Mouse (Mus musculus): Measurements from ENCODE around the gene Zfp512b. TPM values are rescaled to one million over a fixed set of nuclear protein-coding genes. Genes with fewer than 3 reads are reported as not detected.
A peak's percentile ranks its signal among the peaks of the same experiment; 100 is the strongest.

The Zfp512b gene
- total RNA-seq (2021), result 10 to 100 TPM in 1 of 2 experiments, 1 to 10 TPM in 1; 9.7 to 10.8 TPM
- long read RNA-seq, experiment 1, partial matches to known transcripts, result 0 of 2 reads
- long read RNA-seq, experiment 1, other reads (novel, unspliced or antisense), result 2 of 2 reads
- long read RNA-seq, experiment 2, result 0 reads

- DNase-seq, result peak; percentile 48 to 69
Measured at GRCm38 (mm10) chr2:181592231-181593041, at the start of gene Zfp512b. Gene Zfp512b (minus strand): TSS chr2:181592803.

GRCm38 (mm10) chr2:181635865-181636264 lies 43.3 kb upstream of the Zfp512b start:
- DNase-seq, result no peak

GRCm38 (mm10) chr2:181632624-181633023 lies 40.0 kb upstream of the Zfp512b start:
- no peak for DNase-seq

GRCm38 (mm10) chr2:181628471-181628870 lies 35.9 kb upstream of the Zfp512b start:
- no peak for DNase-seq

GRCm38 (mm10) chr2:181623401-181623800 lies 30.8 kb upstream of the Zfp512b start:
- DNase-seq, result peak; percentile 7 to 42

GRCm38 (mm10) chr2:181618761-181619495 lies 26.3 kb upstream of the Zfp512b start:
- no peak for DNase-seq

GRCm38 (mm10) chr2:181602367-181602766 lies 9.8 kb upstream of the Zfp512b start:
- no peak for DNase-seq

- no peak for DNase-seq
Measured at GRCm38 (mm10) chr2:181601751-181602145, 9.1 kb upstream of the Zfp512b start.

- DNase-seq, result peak; percentile 97
Measured at GRCm38 (mm10) chr2:181600828-181601750, 8.5 kb upstream of the Zfp512b start.

GRCm38 (mm10) chr2:181600226-181600758 lies 7.7 kb upstream of the Zfp512b start:
- no peak for DNase-seq

GRCm38 (mm10) chr2:181598454-181599351 lies 6.1 kb upstream of the Zfp512b start, which contains the start of gene Samd10:
Gene Samd10 (minus strand): TSS chr2:181599212.
- DNase-seq, result peak; percentile 55 to 63

GRCm38 (mm10) chr2:181597378-181598061 lies 4.9 kb upstream of the Zfp512b start:
- DNase-seq, result no peak

- DNase-seq, result no peak
Measured at GRCm38 (mm10) chr2:181596221-181596960, 3.8 kb upstream of the Zfp512b start.

GRCm38 (mm10) chr2:181594946-181595696 lies 2.5 kb upstream of the Zfp512b start:
- DNase-seq, result peak; percentile 54 to 61

GRCm38 (mm10) chr2:181593937-181594336 lies 1.3 kb upstream of the Zfp512b start:
- no peak for DNase-seq

- no peak for DNase-seq
Measured at GRCm38 (mm10) chr2:181593042-181593421, 429 bp upstream of the Zfp512b start.

GRCm38 (mm10) chr2:181591528-181592085 lies 996 bp downstream of the Zfp512b start, which contains the start of gene Prpf6:
Gene Prpf6 (plus strand): TSS chr2:181591868.
- DNase-seq, result no peak

- no peak for DNase-seq
Measured at GRCm38 (mm10) chr2:181590471-181590870, 2.1 kb downstream of the Zfp512b start.

Data from heart, adult 18-20 months (tissue).